Mouse (Mus musculus) ES-Bruce4 (cell line): ENCODE measurements at regions not wholly inside any gene's neighbourhood (a gene's known extent, or its start where the extent isn't known, plus 50 kb on each side); places are given as distances from the start of the nearest gene placed in this dataset.

ENCODE experiments used
- CTCF ChIP-seq: IDR thresholded peaks from one replicate; pipeline ENCODE4 v1.8.1; 2011; ENCODE audit warnings: low read depth, low read length
- POLR2A ChIP-seq: IDR thresholded peaks from one replicate; pipeline ENCODE4 v1.8.1; 2011; ENCODE audit warnings: low read length; ENCODE audit not compliant: insufficient read depth

- no peak for TF ChIP-seq CTCF
- TF ChIP-seq POLR2A: no peak
Observed at GRCm38 (mm10) chr5:103367201-103367671, 57.8 kb upstream of the Ptpn13 start.
